Mouse (Mus musculus) lung, embryonic 15.5 days (tissue): Measurements from ENCODE around the gene Grin2a. TPM values are rescaled to one million over a fixed set of nuclear protein-coding genes. Genes with fewer than 3 reads are reported as not detected.

ENCODE experiments used
- ATAC-seq: fragments of 200-750 bp; cut with Nextera tagmentation; 2 replicates; pipeline ENCODE4 v1.8.0; 2017; ENCODE audit warnings: moderate number of reproducible peaks, borderline replicate concordance; ENCODE audit not compliant: low FRiP score, low TSS enrichment; ENCODE audit errors: extremely low read depth
- H3K27ac ChIP-seq: fragments of 300-500 bp; sonication (generic); 2 replicates; pipeline ENCODE4 v1.5.1; 2015; ENCODE audit warnings: moderate library complexity, mild to moderate bottlenecking, inconsistent platforms
- H3K27me3 ChIP-seq: fragments of 300-500 bp; sonication (generic); 2 replicates; pipeline ENCODE4 v1.6.1; 2015; ENCODE audit warnings: inconsistent platforms
- H3K36me3 ChIP-seq: fragments of 300-500 bp; sonication (generic); 2 replicates; pipeline ENCODE4 v1.6.1; 2015; ENCODE audit warnings: inconsistent platforms
- H3K4me1 ChIP-seq: fragments of 300-500 bp; sonication (generic); 2 replicates; pipeline ENCODE4 v1.6.1; 2015; ENCODE audit warnings: inconsistent platforms
- H3K4me2 ChIP-seq: fragments of 300-500 bp; sonication (generic); 2 replicates; pipeline ENCODE4 v1.6.1; 2015; ENCODE audit warnings: inconsistent platforms, mild to moderate bottlenecking, moderate library complexity
- H3K4me3 ChIP-seq: fragments of 300-500 bp; sonication (generic); 2 replicates; pipeline ENCODE4 v1.5.1; 2015; ENCODE audit warnings: mild to moderate bottlenecking, inconsistent platforms
- H3K9ac ChIP-seq: fragments of 300-500 bp; sonication (generic); 2 replicates; pipeline ENCODE4 v1.6.1; 2015; ENCODE audit warnings: inconsistent platforms
- H3K9me3 ChIP-seq: fragments of 300-500 bp; sonication (generic); 2 replicates; pipeline ENCODE4 v1.6.1; 2016; ENCODE audit warnings: inconsistent platforms
- WGBS: fragments of 180-500 bp; shearing (Covaris S2); methylation state at CpG from one replicate; pipeline ENCODE4 v1.1.7; 2015; 5-methylcytosine and 5-hydroxymethylcytosine counted together
- polyA plus RNA-seq: library from polyadenylated mRNA; unstranded; fragments of >200 nt; fragmentation: Nextera tagmentation; extraction: Ambion mirVana; gene quantifications from 2 replicates; pipeline ENCODE4 v1.2.1, GENCODE M21; 2015

Grin2a gene
- polyA plus RNA-seq, 1 experiment from 2014 or later, result 0.41 TPM

DNA sequence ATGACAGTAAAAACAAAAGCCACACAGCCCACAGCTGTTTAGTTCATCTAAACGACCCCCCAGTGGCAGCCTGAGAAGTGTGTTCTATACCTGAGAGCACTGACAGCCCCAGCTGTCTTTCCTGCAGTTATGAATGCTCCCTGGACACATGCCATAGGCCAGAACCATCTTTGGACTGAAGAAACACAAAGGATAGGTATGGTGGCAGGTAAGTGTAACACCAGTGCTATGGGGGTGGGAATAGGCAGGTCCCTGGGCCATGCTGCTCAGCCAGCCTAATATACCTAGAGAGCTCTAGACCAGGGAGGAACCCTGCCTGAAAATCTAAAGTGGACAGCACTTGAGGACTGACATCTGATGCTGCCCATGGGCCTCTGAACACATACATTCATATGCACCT lies 93.9 kb downstream of the Grin2a start:
- Histone ChIP-seq H3K27ac (no peak overlapping the region), H3K4me1 (no peaks in the 10 kb centered on the region), H3K9me3 (no peaks in the 10 kb centered on the region), H3K4me2 (no peak overlapping the region), H3K27me3 (no peaks in the 10 kb centered on the region), H3K36me3 (no peaks in the 10 kb centered on the region), H3K4me3 (no peak overlapping the region), H3K9ac (no peak overlapping the region)
- no peak for ATAC-seq
- WGBS, result 32% methylated on average over 1 of the region's 1 CpGs

DNA sequence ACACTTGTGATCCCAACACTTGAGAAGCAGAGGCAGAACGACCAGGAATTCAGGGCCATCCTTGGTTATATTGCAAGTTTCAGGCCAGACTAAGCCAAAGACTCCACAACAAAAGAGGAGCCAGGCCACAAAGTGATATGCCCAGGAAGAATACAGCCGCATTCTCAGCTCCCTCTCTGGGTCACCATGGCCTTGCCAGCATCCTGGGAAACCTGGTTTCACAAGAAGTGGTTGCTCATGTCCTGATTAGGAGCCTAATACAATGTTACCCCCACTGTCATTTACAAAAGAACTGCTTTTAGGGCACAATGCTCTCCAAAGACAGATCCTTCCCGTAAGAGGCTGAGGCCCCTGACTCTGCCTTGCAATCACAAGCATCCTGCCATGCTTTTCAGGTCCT lies 94.4 kb downstream of the Grin2a start:
- H3K4me1 ChIP-seq, result no peaks in the 10 kb centered on the region

DNA sequence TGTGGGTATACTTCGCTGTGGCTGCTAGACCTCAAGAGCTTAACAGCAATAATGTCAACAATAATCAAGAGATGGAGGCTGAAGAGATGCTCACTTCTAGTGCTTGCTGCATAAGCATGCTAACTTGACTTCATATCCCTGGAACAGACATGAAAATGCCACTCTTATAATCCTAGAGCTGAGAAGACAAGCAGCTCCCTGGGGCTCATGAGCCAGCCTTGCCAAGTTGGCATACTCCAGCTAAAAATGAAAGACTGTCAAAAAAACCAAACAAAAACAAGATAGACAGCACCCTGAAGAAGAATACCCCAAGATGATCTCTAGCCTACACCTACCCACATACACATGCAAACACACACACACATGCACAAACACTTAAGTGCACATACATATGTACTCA lies 95.2 kb downstream of the Grin2a start:
- 88% methylated on average over 1 of the region's 1 CpGs for WGBS
- Histone ChIP-seq H3K9ac (no peak overlapping the region), H3K4me2 (no peak overlapping the region), H3K36me3 (no peaks in the 10 kb centered on the region), H3K27me3 (no peaks in the 10 kb centered on the region), H3K4me1 (no peaks in the 10 kb centered on the region), H3K9me3 (no peaks in the 10 kb centered on the region), H3K4me3 (no peak overlapping the region), H3K27ac (no peak overlapping the region)
- ATAC-seq, result no peak

More for the DNA sequence above, 94.4 kb downstream of the Grin2a start:
- Histone ChIP-seq H3K4me2 (no peak overlapping the region), H3K27ac (no peak overlapping the region), H3K4me3 (no peak overlapping the region), H3K9me3 (no peaks in the 10 kb centered on the region), H3K27me3 (no peaks in the 10 kb centered on the region), H3K36me3 (no peaks in the 10 kb centered on the region), H3K9ac (no peak overlapping the region)
- ATAC-seq, result no peak
- 70% methylated on average over 3 of the region's 3 CpGs for WGBS

DNA sequence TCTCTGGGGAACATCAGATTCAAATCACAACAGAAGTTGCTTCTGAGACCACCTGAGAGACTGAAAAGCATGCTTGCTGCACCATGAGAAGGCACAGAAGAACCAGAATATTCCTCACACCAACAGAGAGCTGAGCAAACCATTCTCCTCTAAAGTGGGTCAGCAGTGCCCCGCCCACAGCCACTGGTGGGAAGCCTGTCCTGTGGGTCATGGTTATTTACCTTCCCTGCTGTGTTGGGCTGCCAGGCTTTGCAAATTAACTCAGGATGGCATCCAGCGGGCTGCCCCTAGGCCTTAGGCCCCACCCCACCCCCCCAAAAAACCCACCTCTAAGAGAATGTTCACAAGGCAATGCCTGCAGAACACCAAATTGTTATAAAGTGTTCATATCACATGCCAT lies 96.2 kb downstream of the Grin2a start:
- 68% methylated on average over 2 of the region's 2 CpGs for WGBS
- no peak overlapping the region for H3K4me2 ChIP-seq

DNA sequence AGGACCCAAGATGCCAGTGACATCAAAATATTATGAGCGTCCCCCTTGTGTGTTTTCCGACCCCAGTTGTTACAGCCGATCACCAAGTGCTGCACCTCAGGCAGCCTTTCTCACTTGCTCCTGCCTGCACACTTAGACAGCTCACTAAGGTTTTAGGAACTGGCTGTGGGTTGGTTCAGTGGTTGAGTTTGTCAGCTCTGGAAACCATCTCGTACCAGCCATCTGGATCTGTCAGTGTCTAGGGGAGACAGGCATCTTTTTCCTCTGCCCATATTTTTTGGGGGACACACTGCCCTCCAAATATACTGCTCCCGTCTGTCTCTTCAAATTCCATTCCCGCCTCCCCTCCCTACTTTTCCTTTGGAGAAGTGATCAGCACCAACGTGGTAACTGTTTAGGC lies 99.8 kb downstream of the Grin2a start:
- ATAC-seq, result no peak
- Histone ChIP-seq H3K4me1 (no peaks in the 10 kb centered on the region), H3K36me3 (no peaks in the 10 kb centered on the region), H3K9ac (no peak overlapping the region), H3K27me3 (no peaks in the 10 kb centered on the region), H3K4me3 (no peak overlapping the region), H3K4me2 (no peak overlapping the region), H3K27ac (no peak overlapping the region), H3K9me3 (no peaks in the 10 kb centered on the region)
- WGBS, result 68% methylated on average over 7 of the region's 7 CpGs

More for the DNA sequence above, 96.2 kb downstream of the Grin2a start:
- H3K27ac ChIP-seq, result no peak overlapping the region
- no peaks in the 10 kb centered on the region for H3K27me3 ChIP-seq
- no peak overlapping the region for H3K9ac ChIP-seq
- no peaks in the 10 kb centered on the region for H3K36me3 ChIP-seq
- ATAC-seq, result no peak
- H3K4me1 ChIP-seq, result no peaks in the 10 kb centered on the region
- H3K4me3 ChIP-seq, result no peak overlapping the region
- H3K9me3 ChIP-seq, result no peaks in the 10 kb centered on the region

DNA sequence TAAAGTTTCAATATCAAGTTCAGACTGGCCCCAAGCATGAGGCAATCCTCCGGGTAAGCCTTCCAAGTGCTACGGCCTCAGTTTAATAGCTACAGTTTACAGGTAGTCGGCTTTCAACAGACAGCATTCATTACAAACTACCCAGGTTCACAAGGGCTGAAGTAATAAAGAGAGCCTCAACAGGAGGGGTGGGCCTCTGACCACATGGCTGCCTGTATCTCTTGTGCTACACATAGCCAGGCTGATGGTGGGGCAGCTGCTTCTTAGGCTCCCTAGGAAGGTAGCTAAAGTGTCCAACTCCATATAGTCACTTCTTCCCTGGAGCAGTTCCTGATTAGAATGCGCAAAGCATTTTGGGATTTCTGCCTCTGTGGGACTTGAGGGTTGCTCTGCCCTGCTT lies 109.2 kb downstream of the Grin2a start:
- Histone ChIP-seq H3K4me3 (no peak overlapping the region), H3K27ac (no peak overlapping the region), H3K36me3 (no peaks in the 10 kb centered on the region), H3K4me1 (no peaks in the 10 kb centered on the region), H3K9ac (no peak overlapping the region), H3K9me3 (no peaks in the 10 kb centered on the region), H3K27me3 (no peaks in the 10 kb centered on the region), H3K4me2 (no peak overlapping the region)
- no peak for ATAC-seq
- 74% methylated on average over 4 of the region's 4 CpGs for WGBS

DNA sequence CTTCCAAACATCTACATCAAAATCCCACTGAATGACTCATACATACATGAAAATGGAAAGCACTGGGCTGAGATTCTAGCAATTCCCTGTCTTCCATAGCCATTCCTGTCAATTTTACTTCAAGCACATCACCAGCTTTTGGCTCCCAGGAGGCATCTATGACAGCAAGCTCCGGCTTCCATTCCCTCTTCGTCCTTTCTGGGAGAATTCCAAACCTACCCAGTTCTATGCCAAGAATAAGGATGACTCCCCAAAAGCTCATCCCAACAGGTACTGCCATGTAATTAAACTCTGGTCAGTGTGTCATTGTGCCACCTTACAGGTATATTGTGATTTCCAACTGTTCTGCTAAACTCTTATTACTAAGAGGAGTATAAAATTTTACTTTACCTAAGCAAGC lies 111.2 kb downstream of the Grin2a start:
- no peaks in the 10 kb centered on the region for H3K4me1 ChIP-seq
- H3K9me3 ChIP-seq, result no peaks in the 10 kb centered on the region
- H3K27ac ChIP-seq, result no peak overlapping the region
- H3K27me3 ChIP-seq, result no peaks in the 10 kb centered on the region
- H3K36me3 ChIP-seq, result no peaks in the 10 kb centered on the region
- ATAC-seq, result no peak
- H3K9ac ChIP-seq, result no peak overlapping the region
- H3K4me3 ChIP-seq, result no peak overlapping the region
- WGBS, result 85% methylated on average over 2 of the region's 2 CpGs
- no peak overlapping the region for H3K4me2 ChIP-seq

DNA sequence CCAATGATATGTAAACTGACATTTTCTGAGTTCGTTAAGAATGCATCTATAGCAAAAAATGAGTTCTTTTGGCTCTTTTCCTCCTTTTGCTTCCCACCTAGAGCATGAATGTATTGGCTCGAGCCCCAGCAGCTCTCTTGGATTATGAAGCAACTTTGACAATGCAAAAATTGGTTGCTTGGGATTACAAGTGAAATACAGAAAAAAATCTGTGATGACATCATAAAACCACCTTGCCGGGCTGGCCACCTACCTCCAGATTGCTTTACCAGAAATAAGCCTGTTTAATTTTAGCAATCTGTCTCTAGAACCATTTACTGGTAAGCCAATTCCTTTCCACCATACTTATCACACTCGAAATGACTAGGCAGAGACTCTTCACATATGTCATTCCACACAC lies 112.9 kb downstream of the Grin2a start:
- Histone ChIP-seq H3K4me3 (no peak overlapping the region), H3K36me3 (no peaks in the 10 kb centered on the region), H3K27ac (no peak overlapping the region), H3K4me1 (no peaks in the 10 kb centered on the region), H3K9me3 (no peaks in the 10 kb centered on the region), H3K27me3 (no peaks in the 10 kb centered on the region), H3K4me2 (no peak overlapping the region), H3K9ac (no peak overlapping the region)
- no peak for ATAC-seq
- 73% methylated on average over 4 of the region's 4 CpGs for WGBS

DNA sequence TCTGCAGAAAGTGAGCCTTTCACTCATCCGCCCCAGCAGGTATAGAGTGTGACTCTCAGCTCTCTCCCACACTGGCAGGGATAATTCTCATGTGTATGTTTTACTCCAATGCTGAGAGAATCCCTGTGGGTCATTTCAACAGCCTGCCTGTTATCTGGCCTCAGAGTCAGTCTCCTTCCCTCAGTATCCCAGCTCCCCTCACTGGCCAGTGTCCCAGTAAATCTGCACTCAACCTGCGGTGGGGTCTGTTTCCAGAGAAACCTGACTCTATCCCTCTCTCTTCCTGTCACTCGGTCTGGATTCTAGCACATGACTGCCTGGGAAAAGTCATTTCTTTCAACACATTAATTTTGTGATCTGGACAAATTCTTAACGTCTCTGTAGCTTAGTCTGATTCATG lies 122.4 kb downstream of the Grin2a start:
- ATAC-seq, result no peak
- H3K36me3 ChIP-seq, result no peaks in the 10 kb centered on the region
- no peak overlapping the region for H3K27ac ChIP-seq
- H3K27me3 ChIP-seq, result no peaks in the 10 kb centered on the region
- H3K9me3 ChIP-seq, result no peaks in the 10 kb centered on the region
- no peak overlapping the region for H3K4me3 ChIP-seq
- 50% methylated on average over 4 of the region's 4 CpGs for WGBS
- H3K4me1 ChIP-seq, result no peaks in the 10 kb centered on the region
- no peak overlapping the region for H3K9ac ChIP-seq
- H3K4me2 ChIP-seq, result no peak overlapping the region

DNA sequence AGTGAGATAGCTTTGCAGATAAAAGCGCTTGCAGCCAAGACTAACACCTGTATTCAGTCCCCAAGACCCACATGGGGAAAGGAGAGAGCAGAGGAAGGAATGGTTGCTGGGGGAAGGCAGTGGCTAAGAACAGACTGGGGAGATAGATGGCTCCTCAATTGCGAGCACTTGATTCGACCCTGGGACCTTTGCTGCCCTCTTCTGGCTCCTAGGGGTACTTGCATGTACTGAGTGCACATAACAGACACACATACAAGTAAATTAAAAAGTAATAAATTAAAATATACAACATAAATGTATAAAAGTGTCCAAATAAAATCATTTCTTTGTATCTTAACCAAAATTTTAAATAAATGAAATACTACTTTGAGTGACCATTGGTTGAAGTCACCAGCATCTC lies 129.7 kb downstream of the Grin2a start:
- WGBS, result 72% methylated on average over 3 of the region's 3 CpGs
- no peak for ATAC-seq
- Histone ChIP-seq H3K36me3 (no peaks in the 10 kb centered on the region), H3K27ac (no peak overlapping the region), H3K4me2 (no peak overlapping the region), H3K4me1 (no peaks in the 10 kb centered on the region), H3K27me3 (no peaks in the 10 kb centered on the region), H3K4me3 (no peak overlapping the region), H3K9me3 (no peaks in the 10 kb centered on the region), H3K9ac (no peak overlapping the region)

DNA sequence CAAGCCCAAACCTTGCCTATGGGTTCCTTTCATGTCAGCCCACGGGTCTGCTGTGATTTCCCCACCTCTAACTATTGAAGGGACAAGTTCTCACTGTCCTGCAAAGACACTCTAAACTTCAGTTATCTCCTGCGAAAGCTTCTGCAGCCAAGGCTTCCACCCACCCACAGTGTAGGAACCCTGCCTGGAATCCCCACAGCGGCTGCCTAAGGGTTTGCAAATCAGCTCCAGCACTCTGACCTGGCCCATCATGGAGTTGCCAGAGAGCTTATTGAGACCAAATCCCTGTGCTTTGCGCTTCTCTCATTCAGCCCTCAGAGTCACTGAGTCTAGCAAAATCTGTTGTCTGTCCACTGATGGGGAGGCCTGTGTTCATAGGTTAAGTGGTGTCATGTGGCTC lies 130.3 kb downstream of the Grin2a start:
- Histone ChIP-seq H3K9ac (no peak overlapping the region), H3K4me2 (no peak overlapping the region), H3K9me3 (no peaks in the 10 kb centered on the region), H3K36me3 (no peaks in the 10 kb centered on the region), H3K4me1 (no peaks in the 10 kb centered on the region), H3K27ac (no peak overlapping the region), H3K27me3 (no peaks in the 10 kb centered on the region), H3K4me3 (no peak overlapping the region)
- WGBS, result 55% methylated on average over 4 of the region's 4 CpGs
- no peak for ATAC-seq

DNA sequence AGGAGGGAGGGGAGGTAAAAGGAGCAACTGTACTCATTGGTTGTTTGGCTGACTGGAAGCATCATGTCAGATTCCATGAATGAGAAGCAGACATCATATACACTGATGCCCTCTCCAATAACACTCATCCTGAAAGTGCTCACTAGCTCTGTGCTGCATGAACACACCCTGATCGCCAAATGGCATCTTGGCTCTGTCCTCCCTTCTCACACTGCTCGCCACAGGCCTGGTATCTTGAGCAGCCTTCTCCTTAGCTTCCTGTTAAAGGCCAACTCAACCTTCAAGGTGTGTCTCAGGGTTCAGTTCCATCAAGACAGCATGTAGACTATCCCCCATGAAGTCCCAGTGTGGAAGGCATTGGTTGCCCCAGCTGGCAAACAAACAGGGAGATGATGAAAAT lies 137.6 kb downstream of the Grin2a start:
- ATAC-seq, result no peak
- H3K4me1 ChIP-seq, result no peaks in the 10 kb centered on the region
- H3K9me3 ChIP-seq, result no peaks in the 10 kb centered on the region
- H3K4me2 ChIP-seq, result no peak overlapping the region
- no peaks in the 10 kb centered on the region for H3K36me3 ChIP-seq
- H3K27me3 ChIP-seq, result no peaks in the 10 kb centered on the region
- H3K27ac ChIP-seq, result no peak overlapping the region
- no peak overlapping the region for H3K4me3 ChIP-seq
- 74% methylated on average over 2 of the region's 2 CpGs for WGBS
- H3K9ac ChIP-seq, result no peak overlapping the region

DNA sequence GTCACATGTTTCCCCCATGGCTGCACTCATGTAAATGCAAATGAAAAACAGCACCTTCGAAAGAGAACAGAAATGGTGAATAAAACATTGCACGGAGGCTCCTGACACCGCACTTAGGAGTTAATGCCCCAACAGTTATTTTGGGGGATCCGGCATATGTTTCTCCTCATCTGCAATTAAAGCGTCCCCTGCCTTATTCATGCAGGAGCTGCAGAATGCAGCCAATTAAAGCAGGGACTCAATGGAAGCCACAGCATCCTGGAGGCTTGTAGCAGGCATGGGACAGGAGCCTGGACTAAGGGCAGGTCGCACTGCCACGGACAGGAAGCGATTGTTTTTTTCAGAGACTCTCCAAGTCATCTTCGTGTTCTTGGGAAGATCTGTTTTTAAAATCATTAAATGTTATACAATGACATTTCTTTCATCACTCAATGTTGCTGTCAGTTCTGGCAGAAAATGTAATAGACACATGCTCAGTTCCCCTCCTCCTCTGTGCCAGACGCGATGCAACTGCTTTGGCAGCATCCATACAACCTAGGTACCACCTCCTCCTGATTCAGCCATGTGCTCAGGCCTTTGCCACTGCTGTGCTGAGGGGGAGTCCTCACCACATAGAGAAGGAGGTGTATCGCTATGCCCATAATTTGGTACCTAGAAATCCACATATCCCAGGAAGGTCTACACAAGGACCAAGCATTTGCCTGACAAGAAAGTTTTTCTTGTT lies 143.9 kb downstream of the Grin2a start:
- Histone ChIP-seq H3K4me3 (no peak overlapping the region), H3K36me3 (no peaks in the 10 kb centered on the region), H3K4me2 (no peak overlapping the region), H3K27ac (no peak overlapping the region), H3K27me3 (no peaks in the 10 kb centered on the region), H3K9me3 (no peaks in the 10 kb centered on the region), H3K4me1 (no peaks in the 10 kb centered on the region), H3K9ac (no peak overlapping the region)
- WGBS, result 82% methylated on average over 12 of the region's 12 CpGs
- ATAC-seq, result no peak
